9 mouse cellular contexts compared by ENCODE assay signal in genomic region chr2:74451578-74451977, GRCm38 (mm10).
DNase-seq lines count a peak whose midpoint lies in the region; ATAC-seq lines count a peak whose summit lies in the region.
"Had no signal": no experiment of that assay in that cellular context is flagged by ENCODE, and none has a peak within 500 bp of the region (broad histone marks: within the 10 kb centered on the region; RNA-seq: fewer than 3 reads in every experiment).

No protein-coding gene starts in this region.

- no peaks in the 10 kb centered on the region for H3K9me3 ChIP-seq in kidney, embryonic 14.5 days (ENCODE audit: control insufficient read depth, low read length)
- no peaks in the 10 kb centered on the region for H3K9me3 ChIP-seq in forebrain, embryonic 16.5 days (ENCODE audit: control insufficient read depth, low read length)

- H3K36me3 ChIP-seq in kidney, embryonic 14.5 days (ENCODE audit: control insufficient read depth, insufficient read depth, low read length) = no peaks in the 10 kb centered on the region
- H3K36me3 ChIP-seq in forebrain, embryonic 16.5 days (ENCODE audit: control insufficient read depth, insufficient read depth) = no peaks in the 10 kb centered on the region

- no peak overlapping the region for H3K4me2 ChIP-seq in kidney, embryonic 14.5 days (replicated peaks; ENCODE audit: low read depth, low read length)
- peak overlapping the region; percentile 41 for H3K4me2 ChIP-seq in forebrain, embryonic 16.5 days (ENCODE audit: low read length)

- no peak; the same call in 1 of the 2 replicates for ATAC-seq in kidney, embryonic 14.5 days (ENCODE audit: low FRiP score, low TSS enrichment)
- ATAC-seq in forebrain, embryonic 16.5 days = 0 out of 2 replicates have a peak, but pooled peaks have one; percentile 16

- no peak overlapping the region for H3K27ac ChIP-seq in kidney, embryonic 14.5 days (ENCODE audit: low read depth, low read length)
- H3K27ac ChIP-seq in forebrain, embryonic 16.5 days (ENCODE audit: low read length) = peak overlapping the region; percentile 65

- H3K9ac ChIP-seq in kidney, embryonic 14.5 days (ENCODE audit: low read depth, low read length) = no peak overlapping the region
- peak overlapping the region; percentile 43; the same call in 1 of the 2 replicates for H3K9ac ChIP-seq in forebrain, embryonic 16.5 days (replicated peaks; ENCODE audit: low read depth, low read length)

- no peak overlapping the region for H3K4me3 ChIP-seq in kidney, embryonic 14.5 days (ENCODE audit: low read length)
- no peak overlapping the region for H3K4me3 ChIP-seq in forebrain, embryonic 16.5 days (replicated peaks; ENCODE audit: low read length)

- WGBS in kidney, embryonic 14.5 days = 27% methylated on average over 6 of the region's 6 CpGs
- WGBS in forebrain, embryonic 16.5 days = 2% methylated on average over 6 of the region's 6 CpGs

- no peaks in the 10 kb centered on the region for H3K4me1 ChIP-seq in kidney, embryonic 14.5 days (ENCODE audit: control insufficient read depth, insufficient read depth, low read length)
- H3K4me1 ChIP-seq in forebrain, embryonic 16.5 days (replicated peaks; ENCODE audit: control insufficient read depth, insufficient read depth, low read length) = peaks cover 21% of the 10 kb centered on the region

- no peaks in the 10 kb centered on the region; the same call in 1 of the 2 replicates for H3K27me3 ChIP-seq in kidney, embryonic 14.5 days (ENCODE audit: control insufficient read depth, insufficient read depth, low read length)
- H3K27me3 ChIP-seq in forebrain, embryonic 16.5 days (replicated peaks; ENCODE audit: control insufficient read depth, insufficient read depth, low read length) = peaks cover 13% of the 10 kb centered on the region
- H3K27me3 ChIP-seq: CH12.LX had no signal

- peak; percentile 19 for DNase-seq in kidney, adult 11 months
- peak; percentile 55 to 61 for DNase-seq in kidney, postnatal 4 days
- peak; percentile 54 for DNase-seq in neural tube, embryonic 10.5 days (ENCODE audit: extremely low spot score, low spot score)
- DNase-seq in layer of hippocampus, adult 9-11 months = no peak
- DNase-seq in adrenal gland, postnatal 10 days = no peak
- no peak for DNase-seq in ovary, adult 18-20 months (ENCODE audit: low spot score)

Comparison
In these comparisons a context has a peak if more than half of its experiments do, and no peak if none do; other contexts are left out.
1. DNase-seq: peak in kidney, adult 11 months (single experiment), kidney, postnatal 4 days (2 of 2) and neural tube, embryonic 10.5 days (single experiment); none in layer of hippocampus, adult 9-11 months (single experiment), adrenal gland, postnatal 10 days (single experiment) and ovary, adult 18-20 months (single experiment).